Mouse (Mus musculus): Measurements from ENCODE around the gene Il17c. TPM values are rescaled to one million over a fixed set of nuclear protein-coding genes. Genes with fewer than 3 reads are reported as not detected.
A peak's percentile ranks its signal among the peaks of the same experiment; 100 is the strongest.

Il17c gene
- 0.29 TPM in 1 of 2 replicates, not detected in the other for polyA plus RNA-seq (2016; fragmentation: Nextera tagmentation; extraction: Ambion mirVana)

- no peak for DNase-seq (ENCODE audit: low spot score)
- H3K9me3 ChIP-seq, result no peaks in the 10 kb centered on the region
- peaks cover 40% of the 10 kb centered on the region for H3K36me3 ChIP-seq (replicated peaks)
- H3K4me1 ChIP-seq, result no peaks in the 10 kb centered on the region
- no peak within 1 kb of the TSS for H3K4me3 ChIP-seq
- no peaks in the 10 kb centered on the region for H3K27me3 ChIP-seq (replicated peaks; ENCODE audit: low read depth, poor library complexity, severe bottlenecking)
- H3K27ac ChIP-seq (replicated peaks), result no peak within 1 kb of the TSS
- WGBS, result 88% methylated on average over 14 of the region's 14 CpGs
These were observed at the start of gene Il17c for GRCm38 (mm10) chr8:122421376-122422070. Il17c (plus strand) TSS chr8:122422020.

DNA sequence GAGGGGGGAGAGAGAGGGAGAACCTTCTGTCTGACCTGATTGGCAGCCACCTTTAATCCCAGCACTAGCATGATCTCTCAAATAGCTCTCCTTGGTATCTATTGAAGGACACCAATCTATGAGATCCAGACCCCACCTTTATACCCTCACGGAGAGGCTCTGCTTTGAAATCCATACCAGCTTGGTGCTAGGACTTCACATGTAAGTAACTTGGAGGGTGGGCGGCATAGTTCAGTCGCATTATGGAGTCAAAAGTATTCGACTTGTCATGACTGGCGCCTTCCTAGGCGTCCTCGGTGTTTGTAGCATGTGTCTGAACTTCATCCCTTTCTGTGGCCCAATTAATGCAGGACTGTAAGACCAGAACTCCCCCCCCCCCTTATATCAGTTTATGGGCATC is 46.5 kb upstream of the Il17c start:
- Histone ChIP-seq H3K9me3 (no peaks in the 10 kb centered on the region), H3K27ac (replicated peaks) (no peak overlapping the region), H3K4me1 (peaks cover 21% of the 10 kb centered on the region), H3K4me3 (peak overlapping the region; percentile 89; the same call in 1 of the 2 replicates), H3K36me3 (replicated peaks) (peaks cover 24% of the 10 kb centered on the region), H3K27me3 (replicated peaks; ENCODE audit: low read depth, poor library complexity, severe bottlenecking) (0 out of 2 replicates have a peak, but pooled peaks cover 4% of the 10 kb centered on the region)
- no peak for DNase-seq (ENCODE audit: low spot score)
- 93% methylated on average over 7 of the region's 7 CpGs for WGBS

- peak overlapping the region; percentile 89 for H3K4me3 ChIP-seq
- DNase-seq (ENCODE audit: low spot score), result no peak
- 0 out of 2 replicates have a peak, but pooled peaks cover 1% of the 10 kb centered on the region for H3K27me3 ChIP-seq (replicated peaks; ENCODE audit: low read depth, poor library complexity, severe bottlenecking)
- peak overlapping the region; percentile 94 for H3K27ac ChIP-seq (replicated peaks)
- no peaks in the 10 kb centered on the region for H3K9me3 ChIP-seq
- H3K36me3 ChIP-seq (replicated peaks), result peaks cover 29% of the 10 kb centered on the region
- WGBS, result 29% methylated on average over 13 of the region's 13 CpGs
- H3K4me1 ChIP-seq, result peaks cover 21% of the 10 kb centered on the region
These were observed 46.0 kb upstream of the Il17c start for GRCm38 (mm10) chr8:122375751-122376364.

GRCm38 (mm10) chr8:122376365-122377231 is 45.2 kb upstream of the Il17c start, which contains the start of gene Zc3h18:
Zc3h18 (plus strand) TSS chr8:122376609.
- peaks cover 36% of the 10 kb centered on the region for H3K36me3 ChIP-seq (replicated peaks)
- H3K4me3 ChIP-seq, result peak within 1 kb of the TSS; percentile 89
- H3K9me3 ChIP-seq, result no peaks in the 10 kb centered on the region
- H3K27me3 ChIP-seq (replicated peaks; ENCODE audit: low read depth, poor library complexity, severe bottlenecking), result no peaks in the 10 kb centered on the region
- peak within 1 kb of the TSS; percentile 94 for H3K27ac ChIP-seq (replicated peaks)
- DNase-seq (ENCODE audit: low spot score), result peak; percentile 100
- whole genome bisulfite sequencing, result under 1% methylated on average over 107 of the region's 107 CpGs
- peaks cover 23% of the 10 kb centered on the region for H3K4me1 ChIP-seq

- DNase-seq (ENCODE audit: low spot score), result no peak
- Histone ChIP-seq H3K27ac (replicated peaks) (no peak overlapping the region), H3K4me1 (peaks cover 8% of the 10 kb centered on the region), H3K36me3 (replicated peaks) (peaks cover 96% of the 10 kb centered on the region), H3K27me3 (replicated peaks; ENCODE audit: low read depth, poor library complexity, severe bottlenecking) (no peaks in the 10 kb centered on the region), H3K4me3 (no peak overlapping the region), H3K9me3 (no peaks in the 10 kb centered on the region)
- 88% methylated on average over 4 of the region's 4 CpGs for WGBS
These were observed 38.8 kb upstream of the Il17c start for GRCm38 (mm10) chr8:122383039-122383438.

DNA sequence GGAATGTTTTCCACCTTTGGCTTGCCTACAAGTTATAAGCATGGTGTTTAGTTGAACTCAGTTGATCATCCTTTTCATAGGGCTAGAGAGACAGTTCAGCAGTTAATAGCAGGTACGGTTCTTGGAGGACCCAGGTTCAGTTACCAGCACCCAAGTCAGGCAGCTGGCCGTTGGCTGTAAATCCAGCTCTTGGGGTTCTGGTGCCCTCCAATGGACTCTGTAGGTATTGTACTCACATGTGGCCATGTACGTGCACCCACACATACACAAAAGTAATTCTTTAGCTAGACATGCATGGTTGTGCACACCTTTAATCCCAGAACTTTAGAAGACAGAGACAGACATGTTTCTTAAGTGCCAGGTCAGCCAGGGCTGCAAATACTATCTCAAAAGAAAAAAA is 32.5 kb upstream of the Il17c start:
- Histone ChIP-seq H3K27me3 (replicated peaks; ENCODE audit: low read depth, poor library complexity, severe bottlenecking) (no peaks in the 10 kb centered on the region), H3K27ac (replicated peaks) (no peak overlapping the region), H3K9me3 (no peaks in the 10 kb centered on the region), H3K36me3 (replicated peaks) (peaks cover 98% of the 10 kb centered on the region), H3K4me3 (no peak overlapping the region), H3K4me1 (no peaks in the 10 kb centered on the region)
- 87% methylated on average over 3 of the region's 3 CpGs for WGBS
- DNase-seq (ENCODE audit: low spot score), result no peak

DNA sequence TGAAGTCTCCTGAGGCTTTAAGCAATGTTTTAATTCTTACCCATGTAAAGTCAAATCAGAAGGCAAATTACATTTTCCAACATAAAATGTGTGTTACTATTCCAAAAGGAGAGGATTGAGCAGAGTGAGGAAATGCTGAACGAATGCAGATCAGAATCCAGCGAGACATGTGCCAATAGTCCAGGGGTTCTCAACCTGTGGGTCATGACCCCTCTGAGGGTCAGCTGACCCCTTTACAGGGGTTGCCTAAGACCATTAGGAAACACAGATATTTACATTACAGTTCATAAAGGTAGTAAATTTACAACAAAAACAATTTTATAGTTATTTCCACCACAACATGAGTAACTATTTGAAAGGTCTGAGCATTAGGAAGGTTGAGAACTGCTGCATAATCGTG is 31.1 kb upstream of the Il17c start:
- H3K4me3 ChIP-seq, result no peak overlapping the region
- no peaks in the 10 kb centered on the region for H3K9me3 ChIP-seq
- 90% methylated on average over 3 of the region's 3 CpGs for WGBS
- no peak overlapping the region for H3K27ac ChIP-seq (replicated peaks)
- H3K4me1 ChIP-seq, result no peaks in the 10 kb centered on the region
- H3K36me3 ChIP-seq (replicated peaks), result peaks cover 98% of the 10 kb centered on the region
- DNase-seq (ENCODE audit: low spot score), result no peak
- H3K27me3 ChIP-seq (replicated peaks; ENCODE audit: low read depth, poor library complexity, severe bottlenecking), result no peaks in the 10 kb centered on the region

DNA sequence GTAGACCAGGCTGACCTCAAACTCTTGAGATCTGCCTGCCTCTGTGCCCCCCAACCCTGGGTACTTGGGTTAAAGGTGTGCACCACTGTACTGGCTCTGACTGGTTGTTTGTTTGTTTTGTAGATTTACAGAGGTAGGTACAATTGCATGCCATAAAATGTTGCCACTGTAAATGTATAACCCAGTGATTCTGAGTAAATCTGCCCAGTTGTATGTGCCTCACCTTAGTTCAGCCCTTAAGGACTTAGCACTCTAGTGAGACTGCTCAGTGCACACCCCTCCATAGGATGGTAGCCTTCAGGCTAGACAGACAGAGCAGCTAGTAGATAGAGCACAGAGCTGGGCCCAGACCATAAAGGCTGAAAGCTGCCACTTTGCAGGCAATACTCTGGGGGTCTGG is 28.1 kb upstream of the Il17c start:
- H3K36me3 ChIP-seq (replicated peaks), result peaks cover 94% of the 10 kb centered on the region
- H3K27ac ChIP-seq (replicated peaks), result no peak overlapping the region
- H3K4me3 ChIP-seq, result no peak overlapping the region
- DNase-seq (ENCODE audit: low spot score), result no peak
- no peaks in the 10 kb centered on the region for H3K9me3 ChIP-seq
- H3K27me3 ChIP-seq (replicated peaks; ENCODE audit: low read depth, poor library complexity, severe bottlenecking), result no peaks in the 10 kb centered on the region
- no peaks in the 10 kb centered on the region for H3K4me1 ChIP-seq

GRCm38 (mm10) chr8:122395291-122395690 is 26.5 kb upstream of the Il17c start:
- H3K9me3 ChIP-seq, result no peaks in the 10 kb centered on the region
- no peaks in the 10 kb centered on the region for H3K27me3 ChIP-seq (replicated peaks; ENCODE audit: low read depth, poor library complexity, severe bottlenecking)
- H3K36me3 ChIP-seq (replicated peaks), result peaks cover 94% of the 10 kb centered on the region
- DNase-seq (ENCODE audit: low spot score), result no peak
- 92% methylated on average over 6 of the region's 6 CpGs for WGBS
- no peak overlapping the region for H3K27ac ChIP-seq (replicated peaks)
- no peaks in the 10 kb centered on the region for H3K4me1 ChIP-seq
- no peak overlapping the region for H3K4me3 ChIP-seq

DNA sequence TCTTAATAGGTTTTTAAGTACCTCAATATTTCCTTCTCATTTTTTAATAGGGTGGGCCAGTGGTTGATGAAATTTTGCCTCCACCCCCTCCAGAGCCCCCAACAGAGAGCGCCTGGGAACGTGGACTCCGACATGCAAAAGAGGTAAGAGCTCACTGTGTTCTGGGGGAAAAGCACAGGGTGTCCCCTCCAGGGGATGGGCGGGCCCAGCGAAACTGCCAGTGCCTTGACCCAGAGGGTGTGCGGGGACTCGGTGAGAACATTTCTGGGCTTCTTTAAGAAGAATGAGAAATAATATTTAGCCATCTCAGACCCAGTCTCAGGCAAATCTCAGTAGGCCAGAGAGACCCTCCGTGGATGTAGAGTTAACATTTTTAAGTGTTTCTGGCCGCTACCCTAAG is 23.6 kb upstream of the Il17c start:
- Histone ChIP-seq H3K27me3 (replicated peaks; ENCODE audit: low read depth, poor library complexity, severe bottlenecking) (no peaks in the 10 kb centered on the region), H3K4me3 (no peak overlapping the region), H3K4me1 (no peaks in the 10 kb centered on the region), H3K27ac (replicated peaks) (no peak overlapping the region), H3K9me3 (no peaks in the 10 kb centered on the region), H3K36me3 (replicated peaks) (peaks cover 96% of the 10 kb centered on the region)
- WGBS, result 94% methylated on average over 9 of the region's 9 CpGs
- DNase-seq (ENCODE audit: low spot score), result no peak

GRCm38 (mm10) chr8:122405146-122405805 is 16.5 kb upstream of the Il17c start:
- no peaks in the 10 kb centered on the region for H3K4me1 ChIP-seq
- DNase-seq (ENCODE audit: low spot score), result no peak
- H3K36me3 ChIP-seq (replicated peaks), result peaks cover 99% of the 10 kb centered on the region
- no peaks in the 10 kb centered on the region for H3K27me3 ChIP-seq (replicated peaks; ENCODE audit: low read depth, poor library complexity, severe bottlenecking)
- H3K27ac ChIP-seq (replicated peaks), result no peak overlapping the region
- H3K9me3 ChIP-seq, result no peaks in the 10 kb centered on the region
- H3K4me3 ChIP-seq, result no peak overlapping the region
- 93% methylated on average over 9 of the region's 9 CpGs for WGBS

DNA sequence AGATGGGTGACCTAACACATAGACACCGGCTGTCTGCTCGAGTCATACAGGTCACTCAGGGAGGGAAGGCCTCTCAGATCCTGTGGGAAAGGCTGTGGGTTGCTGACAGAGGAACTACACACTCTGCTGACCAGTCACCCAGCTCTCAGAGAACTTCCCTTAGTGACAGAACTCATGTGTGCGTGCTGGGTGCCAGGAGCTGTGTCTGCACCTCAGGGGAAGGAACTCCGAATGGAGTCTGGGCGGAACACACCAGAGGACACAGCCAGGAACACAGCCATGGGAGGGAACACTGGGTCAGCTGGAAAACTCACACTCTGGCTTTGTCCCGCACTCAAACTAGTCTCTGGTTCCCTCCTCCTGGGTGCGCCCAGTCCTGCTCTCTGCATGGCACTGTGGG is 14.1 kb upstream of the Il17c start:
- Histone ChIP-seq H3K36me3 (replicated peaks) (peaks cover 99% of the 10 kb centered on the region), H3K27me3 (replicated peaks; ENCODE audit: low read depth, poor library complexity, severe bottlenecking) (no peaks in the 10 kb centered on the region)

More for the DNA sequence above, 14.1 kb upstream of the Il17c start:
- Histone ChIP-seq H3K4me1 (no peaks in the 10 kb centered on the region), H3K4me3 (no peak overlapping the region), H3K9me3 (no peaks in the 10 kb centered on the region), H3K27ac (replicated peaks) (no peak overlapping the region)
- DNase-seq (ENCODE audit: low spot score), result no peak
- 90% methylated on average over 7 of the region's 7 CpGs for WGBS
